Mouse (Mus musculus): ENCODE data around the gene Olfr1491. TPM values are rescaled to one million over a fixed set of nuclear protein-coding genes. Genes with fewer than 3 reads are reported as not detected.

Olfr1491 gene
- total RNA-seq (2021), result not detected
- long read RNA-seq, experiment 1, result 0 reads
- long read RNA-seq, experiment 2, result 0 reads

DNA sequence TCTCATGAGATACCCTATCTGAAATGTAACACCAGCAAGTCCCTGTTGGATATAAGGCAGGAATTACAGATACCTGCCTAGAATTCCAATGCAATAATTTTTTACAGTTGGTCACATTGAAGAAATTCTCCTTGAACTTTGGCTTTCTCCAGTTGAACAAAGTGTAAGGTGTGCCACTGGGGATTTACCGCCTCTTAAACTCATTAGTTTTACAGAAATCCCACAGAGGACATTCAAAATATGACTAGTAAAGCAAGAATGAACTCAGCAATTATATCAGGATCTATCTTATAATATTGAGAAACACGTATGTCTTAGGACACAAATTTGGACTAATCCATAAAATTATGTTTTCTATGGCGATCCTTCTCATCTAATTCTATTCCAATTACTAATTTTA is at the start of gene Olfr1491:
Olfr1491 (plus strand) TSS at position 301 of the 400 bp plus-strand sequence.
- no peak for DNase-seq (ENCODE audit: low spot score in 2 of 2)

- no peak for DNase-seq (ENCODE audit: low spot score in 2 of 2)
Measured at GRCm38 (mm10) chr19:13650791-13651190, 46.3 kb upstream of the Olfr1491 start, which contains the start of gene Olfr1490. TSS of gene Olfr1490 (plus strand) at chr19:13651091.

- DNase-seq (ENCODE audit: low spot score in 2 of 2), result no peak
Measured at GRCm38 (mm10) chr19:13722978-13723377, 25.9 kb downstream of the Olfr1491 start, which contains the start of gene Olfr1493-ps1. TSS of gene Olfr1493-ps1 (plus strand) at chr19:13723278.

DNA sequence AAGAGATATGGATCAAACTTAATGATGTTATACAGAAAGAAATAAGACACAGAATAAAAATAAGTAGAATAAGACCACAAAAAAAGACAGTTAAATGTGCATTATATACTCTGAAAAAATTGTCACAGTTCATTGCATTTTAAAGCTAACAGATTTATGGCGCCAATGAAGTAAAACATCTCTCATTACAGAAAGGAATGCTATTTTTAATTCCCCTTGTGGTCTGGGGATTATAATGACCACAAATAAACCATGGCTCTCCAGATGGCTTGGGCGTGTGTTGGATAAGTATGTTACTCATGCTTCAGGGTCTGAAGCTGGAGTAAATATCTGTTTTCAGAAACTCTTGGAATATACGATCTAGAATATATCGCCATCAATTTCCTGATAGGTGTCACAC is 42.4 kb downstream of the Olfr1491 start, which contains the start of gene Olfr1494:
Olfr1494 (plus strand) TSS at position 301 of the 400 bp plus-strand sequence.
- no peak for DNase-seq (ENCODE audit: low spot score in 2 of 2)

GRCm38 (mm10) chr19:13749366-13749765 is 52.3 kb downstream of the Olfr1491 start:
- no peak for DNase-seq (ENCODE audit: low spot score in 2 of 2)

Other genes starting within 250 kb of the Olfr1491 start
- not detected for gene Olfr1472, start 241.2 kb upstream of the Olfr1491 start, total RNA-seq (2021)
- not detected for gene Olfr1474, start 227.7 kb upstream of the Olfr1491 start, total RNA-seq (2021)
- not detected for gene Olfr1475, start 217.1 kb upstream of the Olfr1491 start, total RNA-seq (2021)
- not detected for gene Olfr1477, start 196.7 kb upstream of the Olfr1491 start, total RNA-seq (2021)
- gene Olfr1480, start 169.4 kb upstream of the Olfr1491 start, total RNA-seq (2021), result not detected
- not detected for gene Olfr1484, start 113.8 kb upstream of the Olfr1491 start, total RNA-seq (2021)
- gene Olfr1487, start 79.9 kb upstream of the Olfr1491 start, total RNA-seq (2021), result not detected
- gene Olfr1489, start 65.6 kb upstream of the Olfr1491 start, total RNA-seq (2021), result not detected
- gene Olfr1490, start 46.2 kb upstream of the Olfr1491 start, total RNA-seq (2021), result not detected
- not detected for gene Olfr1493-ps1, start 26.0 kb downstream of the Olfr1491 start, total RNA-seq (2021)
- not detected for gene Olfr1494, start 42.5 kb downstream of the Olfr1491 start, total RNA-seq (2021)
- not detected for gene Olfr1495, start 67.3 kb downstream of the Olfr1491 start, total RNA-seq (2021)
- gene Olfr1496, start 80.6 kb downstream of the Olfr1491 start, total RNA-seq (2021), result not detected
- gene Olfr1497, start 100.9 kb downstream of the Olfr1491 start, total RNA-seq (2021), result not detected
- gene Olfr1499, start 122.2 kb downstream of the Olfr1491 start, total RNA-seq (2021), result not detected
- not detected for gene Olfr1500, start 133.2 kb downstream of the Olfr1491 start, total RNA-seq (2021)
- gene Olfr1501, start 153.4 kb downstream of the Olfr1491 start, total RNA-seq (2021), result not detected
- not detected for gene Olfr1502, start 164.5 kb downstream of the Olfr1491 start, total RNA-seq (2021)
- not detected for gene Olfr1504, start 200.7 kb downstream of the Olfr1491 start, total RNA-seq (2021)
- not detected for gene Olfr1505, start 216.3 kb downstream of the Olfr1491 start, total RNA-seq (2021)